ENCODE assay signal across 18 mouse cellular contexts in the genomic region with DNA sequence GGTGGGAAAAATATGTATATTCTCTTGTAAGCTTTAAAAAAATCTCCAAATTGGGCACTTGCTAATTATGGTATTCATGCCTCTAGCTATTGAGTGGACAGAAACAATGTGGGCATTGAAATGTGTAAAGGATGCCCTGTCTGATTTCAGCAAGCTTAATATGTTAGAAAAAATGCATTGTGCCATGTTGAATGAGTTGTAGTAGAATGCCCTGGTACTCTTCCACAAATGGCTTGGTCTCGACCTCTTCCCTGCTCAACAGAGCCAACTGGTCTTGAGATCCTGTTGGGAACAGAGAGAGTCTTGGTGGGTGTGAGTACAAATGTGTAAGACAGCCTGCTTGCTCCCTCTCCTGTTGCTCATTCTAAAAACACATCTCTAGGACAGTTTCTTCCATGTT.
"Had no signal": no experiment of that assay in that cellular context is flagged by ENCODE, and none has a peak within 500 bp of the region (broad histone marks: within the 10 kb centered on the region; RNA-seq: fewer than 3 reads in every experiment).

No protein-coding gene starts in this region.

- H3K9me3 ChIP-seq: midbrain, embryonic 12.5 days; midbrain, embryonic 15.5 days; neural tube, embryonic 13.5 days; stomach, embryonic 15.5 days had no signal

- H3K27ac ChIP-seq: kidney, postnatal 0 days; layer of hippocampus, adult 2 months; liver, embryonic 14.5 days; macrophage; midbrain, embryonic 12.5 days; midbrain, embryonic 15.5 days; neural tube, embryonic 13.5 days; stomach, embryonic 15.5 days had no signal

- H3K4me2 ChIP-seq: lung, embryonic 14.5 days; midbrain, embryonic 12.5 days; midbrain, embryonic 15.5 days; neural tube, embryonic 13.5 days; stomach, embryonic 15.5 days had no signal

- ATAC-seq: liver, postnatal 0 days; lung, postnatal 0 days; midbrain, embryonic 15.5 days had no signal

- H3K4me3 ChIP-seq: layer of hippocampus, adult 2 months; midbrain, embryonic 12.5 days; midbrain, embryonic 15.5 days; myocyte; neural tube, embryonic 13.5 days; stomach, embryonic 15.5 days had no signal

- H3K36me3 ChIP-seq: midbrain, embryonic 12.5 days; midbrain, embryonic 15.5 days; neural tube, embryonic 13.5 days; stomach, embryonic 15.5 days had no signal

- H3K4me1 ChIP-seq: midbrain, embryonic 15.5 days; neural tube, embryonic 13.5 days; stomach, embryonic 15.5 days had no signal

- H3K9ac ChIP-seq: liver, embryonic 14.5 days; liver, postnatal 0 days; lung, embryonic 14.5 days; midbrain, embryonic 12.5 days; midbrain, embryonic 15.5 days; neural tube, embryonic 13.5 days; stomach, embryonic 15.5 days had no signal

- H3K27me3 ChIP-seq: neural tube, embryonic 13.5 days; stomach, embryonic 15.5 days had no signal

- DNase-seq: kidney, adult 9 months; kidney, postnatal 25 days; layer of hippocampus, adult 9-11 months; liver, postnatal 0 days; lung, embryonic 14.5 days; right cerebral cortex, postnatal 25 days; spleen, adult 18-20 months; thymus, postnatal 25 days had no signal
